Mouse (Mus musculus): ENCODE data around the gene Sirt3.

Gene Sirt3

DNA sequence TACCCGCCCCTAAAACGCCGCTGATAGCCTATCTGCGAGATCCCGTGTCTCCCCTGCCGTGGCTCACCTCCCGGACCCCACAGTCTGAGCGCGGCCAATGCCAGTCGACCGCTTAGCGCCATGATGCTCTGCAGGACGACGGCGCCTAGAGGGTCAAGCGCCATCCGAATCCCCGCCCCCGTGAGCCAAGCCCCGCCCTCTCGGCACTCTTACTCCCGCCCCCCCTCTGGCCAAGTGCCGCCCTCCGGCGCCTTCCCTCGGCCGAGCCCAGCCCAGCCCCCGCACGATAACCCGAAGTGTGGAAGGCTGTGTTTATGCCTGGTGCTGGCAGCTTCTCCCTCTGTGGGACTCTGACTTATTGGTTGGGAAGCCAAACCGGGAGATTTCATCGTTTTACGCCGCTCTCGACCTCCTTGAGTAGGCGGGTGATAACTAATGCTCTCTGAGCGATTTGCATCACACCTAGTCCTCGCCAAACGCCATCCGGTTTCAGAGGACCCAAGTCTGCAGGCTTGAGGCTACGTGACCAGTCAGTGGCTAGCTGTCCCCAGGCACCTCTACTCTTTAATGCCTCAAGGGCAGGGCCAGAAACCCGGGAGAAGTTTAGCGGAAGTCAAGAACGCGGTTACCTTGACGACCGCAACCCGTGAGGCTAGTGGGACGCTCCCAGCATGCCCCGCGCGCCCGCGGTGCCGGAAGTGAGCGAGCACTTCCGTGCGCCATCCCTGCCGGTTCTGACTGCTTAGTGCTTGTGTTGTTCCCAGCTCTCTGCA, at the start of gene Sirt3, which contains the start of gene Psmd13:
Gene Sirt3, minus strand, starts transcription at position 614 of the 773 bp plus-strand sequence.
Gene Psmd13, plus strand, starts transcription at position 273 of the 773 bp plus-strand sequence.
- peak; percentile 80 to 94 for DNase-seq (ENCODE audit: low spot score in 2 of 2)

DNA sequence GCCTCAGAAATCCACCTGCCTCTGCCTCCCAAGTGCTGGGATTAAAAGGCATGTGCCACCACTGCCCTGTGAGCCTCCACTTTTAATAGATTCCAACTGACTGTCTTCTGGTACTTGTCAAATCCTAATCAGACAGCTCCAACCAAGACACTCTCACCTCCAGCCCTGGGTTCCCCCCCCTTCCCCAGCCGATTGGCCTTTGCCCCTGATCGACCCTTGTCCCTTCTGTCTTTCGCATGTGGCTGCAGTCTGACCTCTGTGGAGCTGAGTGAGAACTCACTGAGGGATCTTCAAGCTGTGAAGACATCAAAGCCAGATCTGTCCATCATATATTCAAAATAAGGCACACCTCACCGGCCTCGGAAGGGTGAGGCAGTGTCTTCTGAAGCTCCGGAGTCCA, 45.1 kb upstream of the Sirt3 start:
- DNase-seq (ENCODE audit: low spot score in 2 of 2) = no peak

DNA sequence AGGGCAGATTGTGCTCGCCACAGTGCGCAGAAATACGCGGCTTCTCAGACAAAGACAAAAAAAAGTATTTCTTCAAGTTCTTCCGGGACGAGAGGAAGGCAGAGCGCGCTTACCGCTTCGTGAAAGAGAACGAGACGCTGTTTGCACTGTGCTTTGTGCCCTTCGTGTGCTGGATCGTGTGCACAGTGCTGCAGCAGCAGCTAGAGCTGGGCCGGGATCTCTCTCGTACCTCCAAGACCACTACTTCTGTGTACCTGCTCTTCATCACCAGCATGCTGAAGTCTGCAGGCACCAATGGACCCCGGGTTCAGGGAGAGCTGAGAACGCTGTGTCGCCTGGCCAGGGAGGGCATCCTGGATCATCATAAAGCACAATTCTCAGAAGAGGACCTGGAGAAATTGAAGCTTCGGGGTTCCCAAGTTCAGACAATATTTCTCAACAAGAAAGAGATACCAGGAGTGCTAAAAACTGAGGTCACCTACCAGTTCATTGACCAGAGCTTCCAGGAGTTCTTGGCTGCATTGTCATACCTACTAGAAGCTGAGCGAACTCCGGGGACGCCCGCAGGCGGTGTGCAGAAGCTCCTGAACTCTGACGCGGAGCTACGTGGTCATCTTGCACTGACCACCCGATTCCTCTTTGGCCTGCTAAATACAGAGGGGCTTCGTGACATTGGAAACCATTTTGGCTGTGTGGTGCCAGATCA, 41.1 kb upstream of the Sirt3 start:
- no peak for DNase-seq (ENCODE audit: low spot score in 2 of 2)

DNA sequence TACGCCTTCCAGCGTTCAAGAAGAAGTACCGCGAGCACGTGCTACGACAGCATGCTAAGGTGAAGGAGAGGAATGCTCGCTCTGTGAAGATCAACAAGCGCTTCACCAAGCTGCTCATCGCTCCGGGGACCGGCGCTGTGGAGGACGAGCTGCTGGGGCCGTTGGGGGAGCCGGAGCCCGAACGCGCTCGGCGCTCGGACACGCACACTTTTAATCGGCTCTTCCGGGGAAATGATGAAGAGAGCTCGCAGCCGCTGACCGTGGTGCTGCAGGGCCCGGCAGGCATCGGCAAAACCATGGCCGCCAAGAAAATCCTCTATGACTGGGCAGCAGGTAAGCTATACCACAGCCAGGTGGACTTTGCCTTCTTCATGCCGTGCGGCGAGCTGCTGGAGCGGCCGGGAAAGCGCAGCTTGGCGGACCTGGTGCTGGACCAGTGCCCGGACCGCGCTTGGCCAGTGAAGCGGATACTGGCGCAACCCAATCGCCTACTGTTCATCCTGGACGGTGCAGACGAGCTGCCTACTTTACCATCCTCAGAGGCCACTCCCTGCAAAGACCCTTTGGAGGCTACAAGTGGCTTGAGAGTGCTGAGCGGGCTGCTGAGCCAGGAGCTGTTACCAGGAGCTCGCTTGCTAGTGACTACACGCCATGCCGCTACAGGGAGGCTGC, 40.4 kb upstream of the Sirt3 start:
- no peak for DNase-seq (ENCODE audit: low spot score in 2 of 2)

DNA sequence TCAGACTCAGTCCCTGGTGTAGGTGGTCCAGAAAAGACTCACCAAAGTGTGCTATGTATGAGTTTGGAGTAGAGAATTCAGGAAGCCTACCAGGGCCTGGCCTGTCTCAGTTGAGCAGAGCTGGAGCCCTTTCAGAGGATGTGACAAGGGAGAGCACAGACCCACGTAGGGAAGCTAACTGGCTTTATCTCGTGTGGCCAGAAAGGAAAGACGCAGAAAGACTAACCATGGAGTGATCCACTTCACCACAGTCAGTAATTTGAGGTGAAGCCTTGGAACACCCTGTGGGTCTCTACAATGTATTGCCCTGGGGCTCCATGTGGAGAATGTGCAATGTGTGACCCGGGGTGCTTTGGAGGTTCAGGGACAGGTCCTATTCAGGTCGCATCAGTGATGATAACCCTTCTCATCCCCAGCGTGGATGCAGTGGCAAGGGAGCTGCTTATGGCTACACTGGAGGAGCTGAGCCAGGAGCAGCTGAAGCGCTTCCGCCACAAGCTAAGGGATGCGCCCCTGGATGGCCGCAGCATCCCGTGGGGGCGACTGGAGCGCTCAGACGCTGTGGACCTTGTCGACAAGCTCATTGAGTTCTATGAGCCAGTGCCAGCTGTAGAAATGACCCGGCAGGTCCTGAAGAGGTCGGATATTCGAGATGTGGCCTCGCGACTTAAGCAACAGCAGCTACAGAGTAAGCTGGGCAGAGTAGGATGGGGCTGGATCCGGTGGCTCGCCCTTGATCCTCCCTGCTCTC, 39.3 kb upstream of the Sirt3 start:
- DNase-seq (ENCODE audit: low spot score in 2 of 2) = no peak

DNA sequence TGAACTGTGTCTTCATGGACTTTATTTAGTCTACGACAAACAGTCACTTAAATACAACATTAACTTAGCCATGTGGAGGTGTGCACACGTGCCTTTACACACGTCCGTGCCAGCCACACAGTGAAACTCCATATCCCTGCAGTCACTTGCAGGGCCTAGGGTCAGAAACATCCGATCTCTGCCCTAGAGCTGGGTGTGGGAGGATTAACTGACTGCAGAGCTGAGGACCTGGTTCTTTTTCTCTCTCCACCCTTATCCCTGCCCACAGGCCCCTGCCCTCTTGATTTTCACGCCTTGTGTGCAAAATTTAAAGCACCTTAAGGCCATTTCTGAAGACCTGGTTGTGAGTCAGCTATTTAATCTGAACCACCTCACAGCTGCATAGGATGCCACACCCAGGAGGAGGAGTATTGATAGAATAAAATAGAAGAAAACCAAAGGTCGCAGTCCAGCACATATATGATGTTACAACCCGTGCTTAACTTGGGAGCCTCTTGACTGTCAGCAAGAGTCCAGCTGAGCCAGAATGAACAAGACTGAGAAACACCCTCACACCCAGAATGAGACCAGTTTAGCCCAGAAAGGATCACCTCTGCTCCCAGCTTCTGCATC, 38.4 kb upstream of the Sirt3 start, which contains the start of gene Nlrp6:
Gene Nlrp6, plus strand, starts transcription at position 485 of the 612 bp plus-strand sequence.
- DNase-seq (ENCODE audit: low spot score in 2 of 2) = no peak

DNA sequence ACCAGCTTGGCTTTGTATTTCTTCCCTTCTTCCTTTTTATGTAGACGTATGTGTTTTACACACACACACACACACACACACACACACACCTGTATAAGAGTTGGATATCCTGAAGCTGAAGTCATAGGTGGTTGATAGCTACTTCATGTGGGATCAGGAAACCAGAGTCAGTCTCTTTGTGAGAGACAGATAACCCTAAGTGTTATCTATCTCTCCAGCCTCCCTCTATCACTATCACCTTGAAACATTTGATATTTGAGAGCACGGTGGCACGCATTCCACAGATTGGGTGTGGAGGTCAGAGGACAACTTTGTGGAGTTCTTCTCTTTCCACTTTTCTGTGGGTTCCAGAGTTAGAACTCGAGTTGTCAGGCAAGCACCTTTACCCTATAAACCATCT, 37.8 kb upstream of the Sirt3 start:
- DNase-seq (ENCODE audit: low spot score in 2 of 2) = no peak

DNA sequence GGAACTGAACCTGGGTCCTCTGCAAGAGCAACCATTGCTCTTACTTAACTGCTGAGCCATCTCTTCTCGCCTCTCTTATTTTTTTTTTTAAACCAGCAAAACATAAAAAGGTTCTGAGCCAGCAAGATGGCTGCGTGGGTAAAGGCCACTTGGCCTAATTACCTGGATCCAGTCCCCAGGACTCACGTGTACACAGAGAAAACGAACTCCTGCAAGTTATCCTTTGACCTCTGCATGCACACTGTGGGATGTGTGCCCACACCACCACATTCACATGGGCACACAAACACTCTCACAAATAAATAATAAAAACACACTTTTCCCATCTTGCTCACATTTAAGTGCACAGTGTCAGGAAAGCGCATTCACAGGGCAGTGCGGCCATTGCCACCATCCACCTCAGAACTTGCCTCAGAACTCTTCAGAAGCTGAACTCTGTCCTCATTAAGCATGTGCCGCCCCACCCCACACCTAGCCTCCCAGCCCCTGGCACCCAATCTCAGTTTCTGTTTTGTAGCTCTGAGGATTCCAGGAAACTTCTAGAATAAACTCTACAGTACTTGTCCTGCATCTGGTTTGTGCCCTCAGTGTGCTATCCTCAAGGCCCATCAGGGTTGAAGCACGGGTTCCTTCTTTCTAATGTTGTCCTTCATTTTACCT, 32.1 kb upstream of the Sirt3 start:
- no peak for DNase-seq (ENCODE audit: low spot score in 2 of 2)

DNA sequence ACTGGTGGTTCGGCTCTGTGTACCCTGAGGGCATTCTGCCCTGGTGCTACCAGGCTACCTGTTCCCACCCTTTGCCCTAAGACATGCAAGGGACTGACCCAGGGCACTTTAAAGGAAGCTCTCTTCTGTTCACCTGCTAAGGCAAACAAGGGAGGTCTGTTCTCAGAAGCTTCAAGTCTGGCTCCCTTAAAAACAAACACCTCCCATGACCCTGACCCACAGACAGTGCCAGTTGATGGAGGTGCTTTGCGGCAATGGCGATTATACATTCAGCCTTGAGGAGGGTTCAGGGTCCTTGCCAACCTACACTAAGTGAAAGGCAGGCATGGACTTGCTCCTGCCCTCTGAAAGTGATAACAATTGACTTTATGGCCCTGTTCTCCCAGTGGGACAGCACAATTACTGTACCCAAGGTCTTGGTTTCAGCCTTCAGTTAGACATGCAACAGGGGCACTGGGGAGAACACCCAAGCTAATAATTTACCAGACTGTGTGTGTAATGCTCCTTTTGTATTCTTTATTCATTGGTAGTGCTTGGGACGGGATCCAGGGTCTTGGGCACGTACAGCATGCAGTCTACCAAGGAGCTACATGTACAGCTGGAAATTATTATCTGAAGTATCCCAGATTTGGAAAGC, 30.9 kb upstream of the Sirt3 start:
- DNase-seq (ENCODE audit: low spot score in 2 of 2) = no peak

DNA sequence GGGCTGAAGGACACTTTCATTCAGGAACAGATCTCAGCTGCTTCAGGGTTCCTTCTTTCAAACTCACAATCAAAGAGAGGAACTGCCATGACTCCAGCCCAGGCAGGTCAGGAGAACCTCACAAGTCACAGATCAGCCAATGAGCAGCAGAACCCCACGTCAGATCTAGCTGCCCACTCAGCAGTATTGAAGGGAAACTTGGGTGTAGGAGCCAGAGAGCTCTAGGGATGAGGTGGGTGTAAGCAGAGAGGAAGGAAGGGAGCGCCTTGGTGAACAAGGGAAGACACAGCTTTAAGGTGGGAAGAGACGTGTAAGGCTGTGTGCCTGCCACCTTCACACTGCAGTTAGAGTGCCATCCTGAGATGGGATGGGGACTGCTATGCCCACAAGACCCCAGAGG, 30.2 kb upstream of the Sirt3 start:
- DNase-seq (ENCODE audit: low spot score in 2 of 2) = peak; percentile 50 to 52

DNA sequence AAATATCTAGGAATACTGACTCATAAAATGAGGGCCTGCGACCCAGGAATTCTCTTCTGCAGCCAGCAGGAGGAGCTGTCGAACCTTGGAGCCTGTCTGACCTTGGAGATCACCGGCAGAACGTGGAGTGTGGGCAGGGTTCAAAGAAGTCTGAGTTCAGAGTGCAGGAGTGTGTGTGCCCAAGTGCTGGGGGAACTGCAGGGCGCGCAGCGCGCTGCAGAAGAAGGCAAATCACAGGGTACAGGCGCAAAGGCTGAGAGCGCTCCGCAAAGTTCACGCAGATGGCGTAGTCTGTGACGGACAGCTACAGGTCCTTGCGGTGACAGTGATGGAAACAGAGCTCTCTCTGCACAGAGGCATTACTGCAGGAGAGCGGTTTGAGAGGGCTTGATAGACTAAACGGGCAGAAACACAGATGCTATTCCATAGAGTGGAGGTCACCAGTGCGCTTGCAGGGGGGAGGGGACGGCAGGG, 26.6 kb upstream of the Sirt3 start:
- DNase-seq (ENCODE audit: low spot score in 2 of 2) = peak in 1 of 2 experiments; percentile 63

DNA sequence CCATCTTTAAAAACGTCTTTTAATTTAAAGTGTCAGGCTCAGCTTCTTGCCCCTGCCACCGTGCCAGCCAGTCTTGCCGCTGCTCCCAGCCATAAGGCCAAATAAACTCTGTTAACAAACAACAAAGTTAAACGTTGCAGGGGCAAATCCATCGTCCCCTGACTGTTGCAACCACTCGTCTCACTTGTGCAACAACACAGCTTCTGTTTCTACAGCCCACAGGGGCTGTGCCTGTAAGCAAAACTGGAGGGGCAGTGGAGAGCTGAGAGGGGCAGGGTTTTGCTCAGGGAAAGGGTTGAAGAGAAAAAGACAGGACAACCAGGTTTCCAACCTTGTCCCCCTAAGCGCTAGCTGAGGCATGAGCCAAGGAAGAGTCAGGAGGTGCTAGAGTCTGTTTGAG, 26.1 kb upstream of the Sirt3 start:
- no peak for DNase-seq (ENCODE audit: low spot score in 2 of 2)

DNA sequence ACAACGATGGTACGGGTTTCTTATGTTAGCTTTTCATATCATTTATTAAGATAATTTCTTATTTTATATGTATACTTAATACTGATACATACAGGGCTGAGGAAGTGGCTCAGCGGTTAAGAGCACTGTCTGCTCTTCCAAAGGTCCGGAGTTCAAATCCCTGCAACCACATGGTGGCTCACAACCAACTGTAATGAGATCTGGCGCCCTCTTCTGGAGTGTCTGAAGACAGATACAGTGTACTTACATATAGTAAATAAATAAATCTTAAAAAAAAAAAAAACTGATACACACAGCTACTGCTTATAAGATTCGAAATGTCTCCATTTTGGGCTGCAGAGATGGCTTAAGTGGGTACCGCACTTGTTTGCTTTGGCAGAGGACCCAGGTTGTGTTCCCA, 25.6 kb upstream of the Sirt3 start:
- no peak for DNase-seq (ENCODE audit: low spot score in 2 of 2)

DNA sequence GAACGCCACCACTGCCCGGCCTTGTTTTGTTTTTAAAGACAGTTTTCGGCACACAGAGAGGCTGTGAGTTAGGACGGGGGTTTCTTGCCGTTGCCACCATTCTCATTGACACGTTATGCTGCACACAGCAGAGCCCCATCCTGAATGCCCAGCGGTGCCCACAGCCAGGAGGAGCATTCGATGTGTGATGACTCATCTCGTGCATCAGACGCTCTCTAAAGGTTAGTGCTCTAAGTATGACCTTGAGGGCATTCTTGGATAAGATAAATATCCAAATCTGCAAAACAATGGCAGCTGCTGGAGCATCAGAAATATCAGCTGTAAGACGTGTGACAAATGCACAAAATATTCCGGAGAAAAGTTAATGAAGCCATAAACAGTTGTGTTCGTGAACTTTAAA, 25.0 kb upstream of the Sirt3 start:
- no peak for DNase-seq (ENCODE audit: low spot score in 2 of 2)

DNA sequence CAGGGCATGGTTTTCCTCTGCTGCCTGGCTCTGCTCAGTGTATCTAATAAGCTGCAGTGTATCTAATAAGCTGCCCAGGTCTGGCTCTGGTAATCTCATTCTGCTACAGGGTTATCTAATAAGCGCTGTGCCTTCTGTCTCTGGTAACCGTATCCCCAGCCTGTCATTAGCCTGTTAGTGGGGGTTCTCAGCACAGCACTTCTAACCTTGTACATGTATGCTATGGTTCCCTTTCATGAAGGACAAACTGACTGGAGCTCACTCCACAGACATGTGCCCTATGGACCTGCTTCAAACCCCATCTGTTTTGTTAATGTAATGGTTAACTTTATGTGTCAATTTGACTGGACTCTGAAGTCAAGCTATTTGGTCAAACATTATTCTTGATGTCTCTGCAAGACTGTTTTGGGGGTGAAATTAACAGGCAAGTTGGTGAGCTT, 23.6 kb upstream of the Sirt3 start:
- DNase-seq (ENCODE audit: low spot score in 2 of 2) = no peak

DNA sequence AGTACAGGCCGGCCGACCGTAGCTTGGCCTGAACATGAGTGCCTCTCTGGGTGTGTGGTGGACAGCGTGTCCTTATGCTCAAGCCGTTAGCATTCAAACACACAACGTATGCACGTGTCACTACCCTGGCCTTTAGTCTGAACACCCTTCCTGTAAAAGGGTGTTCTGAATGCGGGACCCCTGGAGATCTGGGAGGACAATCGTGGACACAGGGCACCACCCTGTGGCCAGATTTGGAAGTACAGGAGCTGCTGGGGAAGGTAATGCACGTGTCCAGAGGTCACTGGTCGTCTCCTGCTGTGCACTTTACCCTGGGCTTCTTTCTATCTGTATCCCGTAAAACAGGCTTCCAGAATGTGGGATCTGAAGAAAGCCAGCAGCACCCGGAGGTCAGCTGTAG, 21.1 kb upstream of the Sirt3 start:
- DNase-seq (ENCODE audit: low spot score in 2 of 2) = peak in 1 of 2 experiments; percentile 74

DNA sequence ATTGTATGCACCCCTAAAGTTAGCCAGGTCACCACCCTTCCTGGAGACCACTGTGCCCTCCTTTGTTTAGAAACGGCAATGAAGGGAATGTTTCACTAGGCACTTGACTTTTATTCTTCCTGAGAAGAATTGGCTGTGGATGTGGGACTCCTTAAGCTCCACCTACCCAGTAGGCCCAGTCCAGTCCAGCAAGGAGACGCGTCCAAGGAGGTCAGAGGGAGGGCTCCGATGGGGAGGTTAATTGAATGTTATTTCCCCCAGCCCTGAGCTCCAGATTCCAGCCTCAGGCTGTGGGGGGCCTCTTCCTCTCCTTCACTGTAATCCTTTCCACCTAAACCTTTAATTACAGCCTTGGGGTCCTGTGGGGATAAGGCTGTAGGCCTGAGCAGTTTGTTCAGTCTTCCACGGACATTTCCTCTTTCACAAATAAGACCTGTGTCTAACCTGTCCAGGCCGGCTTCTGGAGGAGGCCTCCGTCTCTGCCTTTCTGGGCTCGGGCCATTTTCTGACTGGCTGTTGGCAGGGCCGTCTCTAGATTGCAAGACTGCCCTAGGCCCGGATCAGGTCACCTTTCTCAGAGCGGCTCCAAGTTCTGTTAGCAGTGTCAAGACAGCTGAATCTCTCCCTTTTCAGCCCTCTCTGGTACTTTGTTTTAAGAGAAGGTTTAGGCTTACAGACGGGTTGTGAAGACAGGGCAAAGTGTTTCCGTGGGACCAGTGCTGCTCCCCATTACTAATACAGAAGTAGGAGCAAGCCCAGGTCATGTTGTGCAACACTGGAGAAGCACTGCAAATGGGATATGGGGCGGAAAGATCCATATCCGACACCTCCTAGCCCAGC, 20.1 kb upstream of the Sirt3 start:
- no peak for DNase-seq (ENCODE audit: low spot score in 2 of 2)

DNA sequence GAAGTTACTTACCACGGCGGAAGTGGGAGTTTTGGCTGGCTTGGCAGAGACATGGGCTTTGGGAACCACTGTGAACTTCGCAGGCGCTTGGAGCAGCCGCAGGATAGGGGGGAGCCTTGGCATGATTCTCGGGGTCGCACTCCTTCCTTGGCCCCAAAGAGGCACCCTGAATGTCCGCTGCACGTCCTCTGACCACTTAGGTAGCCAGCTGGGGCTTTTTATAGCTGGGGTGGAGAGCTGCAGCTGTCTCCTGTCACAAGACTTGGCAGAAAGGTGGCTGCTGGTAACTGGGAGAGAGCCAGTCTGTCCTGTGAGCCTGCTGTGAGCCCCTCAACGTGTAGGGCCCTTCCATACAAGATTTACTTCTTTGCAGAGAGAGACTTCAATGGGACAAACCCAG, 18.1 kb upstream of the Sirt3 start, which contains the start of gene Cox8b:
Gene Cox8b, minus strand, starts transcription at position 227 of the 400 bp plus-strand sequence.
- no peak for DNase-seq (ENCODE audit: low spot score in 2 of 2)

DNA sequence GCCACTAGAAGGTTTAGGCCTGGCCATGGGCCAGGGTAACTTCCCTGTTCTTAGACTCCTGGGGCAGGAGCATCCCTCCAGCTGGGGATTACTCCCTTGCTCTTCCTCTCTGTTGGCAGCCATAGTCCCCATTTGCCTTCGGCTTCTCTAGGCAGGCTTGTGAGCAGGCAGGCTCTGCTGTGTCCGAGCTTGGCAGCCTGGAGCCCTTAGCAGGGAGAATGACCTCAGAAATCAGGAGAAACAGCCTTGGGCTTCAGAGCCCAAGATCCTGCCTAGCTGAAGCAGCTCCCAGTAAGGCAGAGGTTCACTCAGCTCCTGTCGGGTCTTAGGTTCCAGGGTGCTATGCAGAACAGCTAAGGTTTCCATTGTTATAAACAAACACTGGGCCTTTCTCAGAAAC, 17.0 kb upstream of the Sirt3 start:
- no peak for DNase-seq (ENCODE audit: low spot score in 2 of 2)
